13 mouse cellular contexts compared by ENCODE assay signal in the genomic region with DNA sequence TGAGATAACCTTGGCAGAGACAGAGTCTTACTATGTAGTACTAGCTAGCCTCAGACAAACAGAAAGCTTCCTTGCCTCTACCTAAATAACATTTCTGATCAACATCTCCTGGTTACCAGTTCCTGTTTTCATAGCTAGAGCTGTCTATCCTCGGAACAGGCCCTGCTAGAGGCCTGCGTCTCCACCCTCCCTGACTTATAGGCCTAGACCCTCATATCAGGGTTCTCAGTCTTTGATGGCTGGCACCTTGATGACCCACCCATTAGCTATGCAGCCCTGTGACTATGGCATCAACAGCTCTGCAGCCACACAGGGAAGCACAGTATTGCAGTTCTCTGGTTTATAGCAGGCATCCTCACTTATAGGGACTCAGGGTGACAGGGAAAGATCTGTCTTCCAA.
"Had no signal": no experiment of that assay in that cellular context is flagged by ENCODE, and none has a peak within 500 bp of the region (broad histone marks: within the 10 kb centered on the region; RNA-seq: fewer than 3 reads in every experiment).

No protein-coding gene starts in this region.

- H3K27ac ChIP-seq: left cerebral cortex, adult 2 months; limb, embryonic 15.5 days; macrophage; midbrain, embryonic 12.5 days had no signal

- H3K4me1 ChIP-seq: limb, embryonic 15.5 days; megakaryocyte, embryonic 14.5 days; midbrain, embryonic 12.5 days had no signal

- DNase-seq: kidney, adult 8-10 months; kidney, postnatal 25 days; lung, embryonic 14.5 days; lung, postnatal 14 days; right cerebral cortex, postnatal 14 days; thymus, adult 18-20 months; thymus, postnatal 14 days had no signal

- H3K4me2 ChIP-seq: limb, embryonic 15.5 days; lung, embryonic 14.5 days; midbrain, embryonic 12.5 days had no signal

- H3K27me3 ChIP-seq: limb, embryonic 15.5 days; megakaryocyte, embryonic 14.5 days; midbrain, embryonic 12.5 days had no signal

- H3K9me3 ChIP-seq: limb, embryonic 15.5 days; midbrain, embryonic 12.5 days had no signal

- ATAC-seq: midbrain, embryonic 16.5 days had no signal

- H3K9ac ChIP-seq: limb, embryonic 15.5 days; lung, embryonic 14.5 days; midbrain, embryonic 12.5 days had no signal

- H3K4me3 ChIP-seq: left cerebral cortex, adult 2 months; limb, embryonic 15.5 days; megakaryocyte, embryonic 14.5 days; midbrain, embryonic 12.5 days had no signal

- H3K36me3 ChIP-seq: midbrain, embryonic 12.5 days had no signal
